Mouse (Mus musculus): ENCODE measurements around the gene Adgrg6.

- TF ChIP-seq POU5F1 (IDR thresholded peaks at IDR 0.05; ENCODE audit: borderline replicate concordance, low read length) (no peak), CTCF (conservative IDR thresholded peaks at IDR 0.05; ENCODE audit: low read length) (no peak)
Measured at GRCm38 (mm10) chr10:14365065-14365589, 180.3 kb downstream of the Adgrg6 start.
